Mouse (Mus musculus) forebrain, embryonic 12.5 days (tissue): ENCODE measurements around the gene Nsun2. TPM values are rescaled to one million over a fixed set of nuclear protein-coding genes. Genes with fewer than 3 reads are reported as not detected.
"Not testable (repeated sequence)": the region's sequence is repeated elsewhere in the genome, so short reads cannot be mapped to it uniquely, and the experiment has no call there.

Experiments
- ATAC-seq: fragments of 200-750 bp; cut with Nextera tagmentation; 2 replicates; pipeline ENCODE4 v1.8.0; 2017; ENCODE audit warnings: moderate TSS enrichment; ENCODE audit not compliant: low FRiP score
- H3K27ac ChIP-seq: fragments of 300-500 bp; sonication (generic); 2 replicates; pipeline ENCODE4 v1.5.1; 2016; ENCODE audit warnings: mild to moderate bottlenecking
- H3K27me3 ChIP-seq: fragments of 300-500 bp; sonication (generic); 2 replicates; pipeline ENCODE4 v1.6.1; 2016; ENCODE audit warnings: mild to moderate bottlenecking
- H3K36me3 ChIP-seq: fragments of 300-500 bp; sonication (generic); replicated peaks from 2 replicates; pipeline ENCODE4 v1.6.1; 2016; ENCODE audit warnings: mild to moderate bottlenecking
- H3K4me1 ChIP-seq: fragments of 300-500 bp; sonication (generic); 2 replicates; pipeline ENCODE4 v1.6.1; 2016
- H3K4me2 ChIP-seq: fragments of 300-500 bp; sonication (generic); 2 replicates; pipeline ENCODE4 v1.6.1; 2016; ENCODE audit warnings: mild to moderate bottlenecking, moderate library complexity
- H3K4me3 ChIP-seq: fragments of 300-500 bp; sonication (generic); replicated peaks from 2 replicates; pipeline ENCODE4 v1.5.1; 2016; ENCODE audit warnings: mild to moderate bottlenecking
- H3K9ac ChIP-seq: fragments of 300-500 bp; sonication (generic); 2 replicates; pipeline ENCODE4 v1.6.1; 2016; ENCODE audit warnings: mild to moderate bottlenecking
- H3K9me3 ChIP-seq: fragments of 300-500 bp; sonication (generic); 2 replicates; pipeline ENCODE4 v1.6.1; 2016
- WGBS: fragments of 180-500 bp; shearing (Covaris S2); methylation state at CpG from one replicate; pipeline ENCODE4 v1.1.7; 2016; 5-methylcytosine and 5-hydroxymethylcytosine counted together
- polyA plus RNA-seq: library from polyadenylated mRNA; unstranded; fragments of >200 nt; fragmentation: Nextera tagmentation; extraction: Ambion mirVana; gene quantifications from 2 replicates; pipeline ENCODE4 v1.2.1, GENCODE M21; 2016

Gene Nsun2
- polyA plus RNA-seq, 1 experiment from 2014 or later: 107 TPM

DNA sequence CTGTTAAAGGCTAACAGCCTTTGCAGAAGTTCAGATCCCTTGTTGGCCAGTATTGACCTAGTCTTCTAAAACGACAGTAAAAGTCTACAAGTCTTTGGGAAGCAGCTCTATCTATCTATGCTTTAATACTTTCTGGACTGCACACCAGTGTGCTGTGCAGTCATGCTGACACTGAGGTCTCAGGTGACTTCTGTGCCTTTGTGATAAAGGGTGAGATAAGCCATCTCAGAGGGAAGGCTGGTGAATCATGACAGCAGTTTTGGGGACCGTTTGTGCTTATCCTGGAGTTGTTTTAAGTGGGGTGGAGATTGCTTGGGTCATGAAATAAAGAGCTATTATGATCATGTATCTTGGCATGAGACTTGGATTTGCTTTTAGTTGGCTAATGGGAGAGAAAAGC, 100.4 kb downstream of the Nsun2 start:
- Histone ChIP-seq H3K27me3 (no peaks in the 10 kb centered on the region), H3K27ac (no peak overlapping the region), H3K9me3 (no peaks in the 10 kb centered on the region), H3K4me1 (no peaks in the 10 kb centered on the region), H3K9ac (no peak overlapping the region), H3K4me2 (no peak overlapping the region), H3K36me3 (peaks cover 96% of the 10 kb centered on the region), H3K4me3 (no peak overlapping the region)
- WGBS: 90% methylated on average over 2 of the region's 2 CpGs
- no peak for ATAC-seq

GRCm38 (mm10) chr13:69635836-69636235, 102.3 kb downstream of the Nsun2 start:
- H3K27ac ChIP-seq, H3K4me3 ChIP-seq, ATAC-seq, H3K4me1 ChIP-seq, H3K9ac ChIP-seq, H3K27me3 ChIP-seq, H3K9me3 ChIP-seq, H3K4me2 ChIP-seq: not testable (repeated sequence)
- H3K36me3 ChIP-seq: peaks cover 95% of the 10 kb centered on the region
- 99% methylated on average over 7 of the region's 7 CpGs for WGBS

DNA sequence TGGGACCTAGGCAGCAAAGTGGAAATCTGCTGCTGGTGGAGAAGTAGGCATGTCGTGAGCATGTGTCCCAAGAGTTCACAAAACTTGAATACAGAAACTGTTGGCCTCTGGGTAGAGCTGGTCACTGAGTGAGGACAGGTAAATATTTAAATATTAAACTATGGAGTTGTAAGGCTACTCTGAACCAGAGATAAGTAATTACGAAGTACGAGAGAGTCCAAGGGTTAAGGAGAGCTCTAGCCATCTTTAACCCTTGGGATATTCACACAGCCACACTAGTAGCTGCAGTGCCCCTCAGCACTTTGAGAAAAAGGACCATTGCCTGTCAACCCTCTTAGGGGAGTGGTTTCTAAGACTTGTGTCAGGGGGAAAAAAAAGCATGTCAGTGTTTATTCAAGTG, 102.8 kb downstream of the Nsun2 start:
- Histone ChIP-seq H3K4me3 (no peak overlapping the region), H3K9ac (no peak overlapping the region), H3K36me3 (peaks cover 90% of the 10 kb centered on the region), H3K27ac (no peak overlapping the region), H3K27me3 (no peaks in the 10 kb centered on the region), H3K9me3 (no peaks in the 10 kb centered on the region), H3K4me1 (no peaks in the 10 kb centered on the region), H3K4me2 (no peak overlapping the region)
- 92% methylated on average over 3 of the region's 3 CpGs for WGBS
- no peak for ATAC-seq

DNA sequence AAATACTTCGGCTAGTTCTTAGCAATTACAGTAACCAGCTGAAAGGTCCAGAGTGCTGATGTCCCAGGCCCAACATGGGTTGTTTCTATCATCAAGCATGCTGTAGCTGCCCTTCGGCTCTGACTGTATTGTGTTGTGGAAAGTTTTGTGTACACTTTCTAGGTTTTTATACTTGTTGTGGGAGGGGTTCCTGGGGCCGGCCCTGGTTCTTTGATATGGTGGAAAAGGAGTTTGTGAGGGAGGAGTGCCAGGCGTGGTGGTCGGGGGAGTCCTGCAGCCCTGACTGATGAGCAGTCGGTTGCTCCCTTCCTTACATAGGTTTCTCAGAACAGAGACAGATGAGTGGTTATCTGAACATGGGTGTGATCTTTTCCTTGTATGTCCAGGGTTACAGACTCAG, 103.3 kb downstream of the Nsun2 start:
- ATAC-seq: no peak
- Histone ChIP-seq H3K27me3 (no peaks in the 10 kb centered on the region), H3K36me3 (peaks cover 86% of the 10 kb centered on the region), H3K4me2 (no peak overlapping the region), H3K27ac (no peak overlapping the region), H3K4me3 (no peak overlapping the region), H3K4me1 (no peaks in the 10 kb centered on the region), H3K9ac (no peak overlapping the region), H3K9me3 (no peaks in the 10 kb centered on the region)
- 95% methylated on average over 6 of the region's 6 CpGs for WGBS

DNA sequence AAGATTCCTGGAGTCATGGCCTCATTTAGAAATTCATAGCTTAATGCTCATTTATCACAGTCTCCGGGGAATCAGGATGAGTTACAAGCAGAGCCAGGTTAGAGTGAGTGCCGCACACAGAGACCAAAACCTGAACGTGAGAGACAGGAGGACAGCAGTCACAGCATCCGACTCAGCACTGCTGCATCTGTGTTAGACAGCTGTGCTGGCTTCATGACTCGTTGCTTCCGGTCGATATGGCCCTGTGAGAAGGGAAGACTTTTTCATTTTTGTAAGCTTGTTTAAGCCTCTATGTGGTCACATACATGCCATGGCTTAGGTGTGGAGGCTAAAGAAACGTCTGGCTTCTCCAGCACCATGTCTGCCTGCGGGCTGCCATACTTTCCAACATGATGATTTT, 104.1 kb downstream of the Nsun2 start:
- Histone ChIP-seq H3K9ac (no peak overlapping the region), H3K27ac (no peak overlapping the region), H3K4me1 (no peaks in the 10 kb centered on the region), H3K9me3 (no peaks in the 10 kb centered on the region), H3K36me3 (peaks cover 79% of the 10 kb centered on the region), H3K4me2 (no peak overlapping the region), H3K4me3 (no peak overlapping the region), H3K27me3 (no peaks in the 10 kb centered on the region)
- no peak for ATAC-seq
- 88% methylated on average over 9 of the region's 9 CpGs for WGBS

DNA sequence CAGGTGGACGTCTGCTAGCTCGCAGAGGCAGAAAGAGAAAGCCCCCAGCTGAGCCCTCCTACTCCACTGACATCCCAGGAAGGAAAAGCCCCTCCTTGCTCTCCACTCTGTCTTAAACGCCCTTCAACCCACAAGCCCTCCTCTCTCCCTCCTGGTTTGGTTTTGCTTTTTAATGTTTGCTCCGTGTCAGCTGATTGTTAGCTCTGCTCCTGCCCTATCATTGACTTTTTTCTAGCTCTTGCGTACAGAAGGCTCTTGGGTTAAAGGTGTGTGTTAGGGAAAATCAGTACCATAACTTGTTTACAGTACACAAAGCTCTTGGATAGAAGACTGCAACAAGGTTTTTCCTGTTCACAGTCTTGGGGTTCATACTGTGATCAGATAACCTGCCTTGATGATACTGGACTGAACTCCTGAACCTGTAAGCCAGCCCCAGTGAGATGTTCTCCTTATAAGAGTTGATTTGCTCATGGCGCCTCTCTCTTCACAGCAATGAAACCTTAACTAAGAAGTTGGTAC, 104.6 kb downstream of the Nsun2 start:
- no peak for ATAC-seq
- Histone ChIP-seq H3K27me3 (no peaks in the 10 kb centered on the region), H3K36me3 (peaks cover 77% of the 10 kb centered on the region), H3K4me2 (no peak overlapping the region), H3K4me3 (no peak overlapping the region), H3K9me3 (no peaks in the 10 kb centered on the region), H3K27ac (no peak overlapping the region), H3K9ac (no peak overlapping the region), H3K4me1 (no peaks in the 10 kb centered on the region)
- 90% methylated on average over 6 of the region's 6 CpGs for WGBS

GRCm38 (mm10) chr13:69639251-69639650, 105.7 kb downstream of the Nsun2 start:
- WGBS: 91% methylated on average over 5 of the region's 5 CpGs
- peaks cover 66% of the 10 kb centered on the region for H3K36me3 ChIP-seq
- H3K27me3 ChIP-seq: no peaks in the 10 kb centered on the region
- H3K4me1 ChIP-seq: no peaks in the 10 kb centered on the region
- H3K4me2 ChIP-seq: no peak overlapping the region
- no peak overlapping the region for H3K27ac ChIP-seq
- no peak for ATAC-seq
- H3K9me3 ChIP-seq: no peaks in the 10 kb centered on the region
- H3K9ac ChIP-seq: no peak overlapping the region
- no peak overlapping the region for H3K4me3 ChIP-seq

DNA sequence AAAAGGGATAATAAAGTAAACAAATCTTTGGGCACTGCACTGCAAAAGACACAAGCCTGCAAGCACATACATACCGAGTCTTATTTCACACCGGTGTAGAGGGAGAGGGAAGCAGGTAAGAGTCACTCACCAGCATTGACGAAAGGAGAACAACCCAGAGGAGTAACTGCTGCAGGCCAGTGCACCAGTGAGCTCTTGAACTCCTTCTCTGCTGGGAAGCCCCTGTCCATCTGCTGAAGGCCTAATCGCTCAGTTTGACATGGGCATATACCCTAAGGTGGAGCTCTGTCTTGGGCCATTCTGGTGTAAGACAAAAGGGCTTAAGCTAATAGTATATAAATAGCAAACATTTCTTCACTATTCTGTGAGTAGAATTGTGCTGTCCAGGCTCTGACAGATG, 106.6 kb downstream of the Nsun2 start:
- H3K9ac ChIP-seq: no peak overlapping the region
- WGBS: 95% methylated on average over 4 of the region's 4 CpGs
- H3K4me1 ChIP-seq: no peaks in the 10 kb centered on the region
- H3K27me3 ChIP-seq: no peaks in the 10 kb centered on the region
- H3K36me3 ChIP-seq: peaks cover 57% of the 10 kb centered on the region
- H3K4me3 ChIP-seq: no peak overlapping the region
- H3K9me3 ChIP-seq: no peaks in the 10 kb centered on the region
- H3K27ac ChIP-seq: no peak overlapping the region
- H3K4me2 ChIP-seq: no peak overlapping the region
- no peak for ATAC-seq

DNA sequence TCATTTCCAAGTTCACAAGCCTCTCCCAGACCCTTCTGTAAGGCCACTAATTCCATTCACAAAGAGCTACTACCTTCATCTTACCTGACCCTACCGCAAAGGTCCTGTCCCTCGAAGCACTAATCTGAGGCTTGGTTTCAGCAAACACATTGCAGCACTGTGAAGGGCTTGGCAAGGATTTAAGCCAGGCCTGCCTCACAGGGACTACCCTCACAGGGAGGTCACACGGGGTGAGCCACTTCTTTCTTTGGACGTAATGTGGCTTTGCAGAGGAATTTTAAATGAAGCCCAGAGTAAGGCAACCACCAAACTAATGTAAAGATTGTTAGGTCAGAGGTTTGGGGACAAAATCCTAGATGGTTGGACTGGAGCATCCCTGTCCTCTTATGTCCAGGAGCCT, 107.0 kb downstream of the Nsun2 start:
- H3K27me3 ChIP-seq: no peaks in the 10 kb centered on the region
- no peaks in the 10 kb centered on the region for H3K9me3 ChIP-seq
- H3K27ac ChIP-seq: no peak overlapping the region
- no peak overlapping the region for H3K4me2 ChIP-seq
- ATAC-seq: no peak
- H3K9ac ChIP-seq: no peak overlapping the region
- no peak overlapping the region for H3K4me3 ChIP-seq
- no peaks in the 10 kb centered on the region for H3K4me1 ChIP-seq
- peaks cover 53% of the 10 kb centered on the region for H3K36me3 ChIP-seq
- 84% methylated on average over 4 of the region's 4 CpGs for WGBS

DNA sequence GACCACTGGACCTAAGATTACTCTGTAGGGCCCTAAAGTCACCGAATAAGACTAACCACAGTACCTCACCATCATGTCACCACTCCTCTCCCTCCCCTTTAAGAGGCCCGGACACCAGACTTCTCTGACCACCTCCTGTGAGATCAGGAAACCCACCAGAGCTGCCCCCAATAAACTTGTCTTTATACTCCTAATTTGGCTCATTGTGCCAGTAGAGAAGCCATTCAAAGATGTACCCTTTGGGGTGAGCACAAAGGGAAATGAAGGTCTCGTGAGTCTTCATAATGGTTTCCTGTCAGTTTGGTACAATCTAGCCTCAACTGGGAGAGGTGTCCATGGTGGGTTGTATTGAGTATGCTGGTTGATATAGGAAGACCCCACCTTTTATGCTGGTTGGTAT, 107.5 kb downstream of the Nsun2 start:
- Histone ChIP-seq H3K4me2 (no peak overlapping the region), H3K9ac (no peak overlapping the region), H3K36me3 (peaks cover 48% of the 10 kb centered on the region), H3K27me3 (no peaks in the 10 kb centered on the region), H3K4me1 (no peaks in the 10 kb centered on the region), H3K9me3 (no peaks in the 10 kb centered on the region), H3K27ac (no peak overlapping the region), H3K4me3 (no peak overlapping the region)
- 91% methylated on average over 3 of the region's 3 CpGs for WGBS
- no peak for ATAC-seq

DNA sequence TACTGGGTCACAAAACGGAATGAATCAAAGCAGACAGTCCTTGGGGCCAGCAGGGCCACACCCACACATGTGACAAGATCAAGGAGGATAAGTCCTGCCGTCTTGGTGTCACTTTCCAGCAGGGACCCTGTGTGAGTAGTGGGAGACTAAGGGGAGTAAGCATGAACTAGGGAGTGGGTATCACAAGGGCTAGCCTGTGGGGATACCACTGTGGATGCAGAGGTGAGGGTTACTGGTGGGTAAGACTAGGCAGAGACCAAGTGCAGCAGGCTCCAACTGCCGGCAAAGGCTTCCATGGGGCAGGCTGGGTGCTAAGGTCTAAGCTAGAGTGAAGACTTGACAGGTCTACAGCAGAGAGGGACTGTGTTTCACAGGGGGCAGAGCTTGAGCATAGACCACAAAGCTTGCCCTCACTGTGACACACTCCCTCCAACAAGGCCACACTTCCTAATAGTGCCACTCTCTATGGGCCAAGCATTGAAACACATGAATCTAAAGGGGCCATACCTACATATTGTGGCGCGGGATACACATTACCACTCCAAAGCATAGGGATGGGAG, 109.2 kb downstream of the Nsun2 start:
- no peak overlapping the region for H3K9ac ChIP-seq
- H3K9me3 ChIP-seq: no peaks in the 10 kb centered on the region
- H3K4me2 ChIP-seq: no peak overlapping the region
- 81% methylated on average over 5 of the region's 5 CpGs for WGBS
- H3K36me3 ChIP-seq: peaks cover 34% of the 10 kb centered on the region
- H3K4me3 ChIP-seq: no peak overlapping the region
- H3K27me3 ChIP-seq: no peaks in the 10 kb centered on the region
- H3K4me1 ChIP-seq: no peaks in the 10 kb centered on the region
- ATAC-seq: no peak
- no peak overlapping the region for H3K27ac ChIP-seq

- H3K4me2 ChIP-seq: no peak overlapping the region
- peaks cover 22% of the 10 kb centered on the region for H3K36me3 ChIP-seq
- H3K9ac ChIP-seq: no peak overlapping the region
- no peaks in the 10 kb centered on the region for H3K4me1 ChIP-seq
- H3K9me3 ChIP-seq: no peaks in the 10 kb centered on the region
- no peak for ATAC-seq
- no peaks in the 10 kb centered on the region for H3K27me3 ChIP-seq
- WGBS: 93% methylated on average over 2 of the region's 2 CpGs
- H3K4me3 ChIP-seq: no peak overlapping the region
- no peak overlapping the region for H3K27ac ChIP-seq
These were observed 110.4 kb downstream of the Nsun2 start for GRCm38 (mm10) chr13:69643937-69644336.

DNA sequence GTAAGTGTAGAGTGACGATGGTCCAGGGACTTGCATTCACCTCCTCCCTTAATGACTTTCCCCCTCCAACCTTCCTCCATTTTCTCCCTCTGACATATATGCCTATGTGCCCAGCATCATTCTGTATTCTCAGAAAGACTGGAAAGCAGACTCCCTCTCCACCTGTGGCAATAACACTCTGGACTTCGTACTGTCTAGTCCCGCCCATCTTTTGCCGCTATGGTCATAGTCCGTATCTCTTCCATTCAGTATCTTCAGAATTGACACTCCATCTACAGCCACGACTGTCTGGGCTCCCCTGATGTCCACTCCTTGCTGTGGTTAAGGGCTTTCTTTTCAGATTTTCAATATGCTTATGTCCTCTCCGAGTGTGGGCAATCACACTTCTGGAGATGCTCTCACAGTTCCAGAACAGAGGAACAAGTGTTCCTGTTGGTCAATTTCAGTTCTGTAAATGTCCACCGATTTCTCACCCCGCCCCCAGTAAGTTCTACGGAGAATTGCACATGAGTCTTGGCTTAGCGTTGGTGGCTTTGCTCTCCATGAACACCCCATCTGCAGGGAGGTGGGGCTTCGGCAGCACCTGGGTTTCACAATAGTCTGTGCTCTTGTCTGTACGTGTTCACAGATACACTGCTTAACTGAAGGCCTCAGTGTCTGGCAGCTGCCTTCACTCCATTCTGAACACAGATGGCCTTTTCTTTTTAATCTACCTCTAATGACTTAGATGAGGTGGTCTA, 111.1 kb downstream of the Nsun2 start:
- H3K4me3 ChIP-seq: no peak overlapping the region
- no peak overlapping the region for H3K9ac ChIP-seq
- ATAC-seq: no peak
- H3K27ac ChIP-seq: no peak overlapping the region
- H3K9me3 ChIP-seq: no peaks in the 10 kb centered on the region
- H3K36me3 ChIP-seq: peaks cover 16% of the 10 kb centered on the region; the same call in 1 of the 2 replicates
- no peaks in the 10 kb centered on the region for H3K27me3 ChIP-seq
- no peaks in the 10 kb centered on the region for H3K4me1 ChIP-seq
- H3K4me2 ChIP-seq: no peak overlapping the region
- 86% methylated on average over 13 of the region's 13 CpGs for WGBS
